ENCODE assay signal across 12 mouse cellular contexts in the genomic region with DNA sequence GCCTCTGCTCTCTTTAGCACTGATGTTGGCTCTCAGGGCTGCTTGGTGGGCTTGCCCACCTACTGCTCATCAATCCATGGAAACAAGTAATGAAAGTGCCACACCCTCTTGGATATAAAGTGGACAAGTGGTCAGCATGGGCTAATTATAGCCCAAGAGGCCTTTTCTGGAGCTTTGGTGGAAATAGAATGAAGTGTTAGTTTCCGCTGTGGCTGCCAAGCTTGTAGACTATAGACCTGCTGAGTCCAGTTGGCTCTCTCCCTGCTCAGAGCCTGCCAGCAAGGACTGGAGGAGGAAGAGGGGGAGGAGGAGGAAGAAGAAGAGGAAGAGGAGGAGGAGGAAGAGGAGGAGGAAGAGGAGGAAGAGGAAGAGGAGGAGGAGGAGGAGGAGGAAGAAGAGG. TPM values are rescaled to one million over a fixed set of nuclear protein-coding genes. Genes with fewer than 3 reads are reported as not detected.
DNase-seq lines count a peak whose midpoint lies in the region; ATAC-seq lines count a peak whose summit lies in the region.
"Had no signal": no experiment of that assay in that cellular context is flagged by ENCODE, and none has a peak within 500 bp of the region (broad histone marks: within the 10 kb centered on the region; RNA-seq: fewer than 3 reads in every experiment).

No protein-coding gene starts in this region.

- peak; percentile 15 for DNase-seq in kidney, postnatal 14 days
- DNase-seq in kidney, postnatal 4 days, result no peak
- DNase-seq in gastrocnemius, postnatal 14 days, result peak; percentile 35
- DNase-seq in lung, postnatal 36 days, result peak; percentile 50
- no peak for DNase-seq in spleen, postnatal 4 days (ENCODE audit: low spot score in 2 of 2)
- no peak for DNase-seq in layer of hippocampus, adult 11-12 months (ENCODE audit: low spot score)
- DNase-seq: cerebellum, adult 9-10 months; layer of hippocampus, adult 9-11 months; spleen, adult 18-20 months had no signal

- H3K9ac ChIP-seq in heart, embryonic 15.5 days, result no peak overlapping the region
- H3K9ac ChIP-seq: limb, embryonic 13.5 days had no signal

- H3K4me2 ChIP-seq in heart, embryonic 15.5 days, result no peak overlapping the region
- H3K4me2 ChIP-seq: limb, embryonic 13.5 days had no signal

- intact Hi-C loops in gastrocnemius, postnatal 14 days (cut with DNase I; ENCODE audit: low total_unique reads), result no loop called here

- peaks cover 11% of the 10 kb centered on the region for H3K4me1 ChIP-seq in heart, embryonic 15.5 days (replicated peaks)

- H3K27me3 ChIP-seq in heart, embryonic 15.5 days, result no peaks in the 10 kb centered on the region
- H3K27me3 ChIP-seq: limb, embryonic 13.5 days had no signal

- no peaks in the 10 kb centered on the region for H3K9me3 ChIP-seq in heart, embryonic 15.5 days (replicated peaks)
- H3K9me3 ChIP-seq: limb, embryonic 13.5 days had no signal

- peak; percentile 53 for ATAC-seq in heart, embryonic 15.5 days (replicated peaks; ENCODE audit: insufficient number of reproducible peaks, insufficient read depth, low FRiP score, low read depth)
- ATAC-seq in megakaryocyte, adult 5-6 weeks (ENCODE audit: poor library complexity, severe bottlenecking), result no peak

- peak overlapping the region; percentile 36 for H3K27ac ChIP-seq in heart, embryonic 15.5 days
- H3K27ac ChIP-seq: limb, embryonic 13.5 days had no signal

- H3K4me3 ChIP-seq in heart, embryonic 15.5 days, result no peak overlapping the region
- H3K4me3 ChIP-seq: limb, embryonic 13.5 days had no signal

- H3K36me3 ChIP-seq in heart, embryonic 15.5 days, result no peaks in the 10 kb centered on the region
- H3K36me3 ChIP-seq: limb, embryonic 13.5 days had no signal

- WGBS in heart, embryonic 15.5 days, result 54% methylated on average over 1 of the region's 1 CpGs

RNA-seq across cellular contexts. Expression of a gene that starts 11.3 kb away (rescaled TPM):
- total RNA-seq in gastrocnemius, postnatal 14 days (2021), result 1 to 10 TPM in 1 of 2 experiments, under 1 TPM in 1; 1.00 to 1.2 TPM
- polyA plus RNA-seq in heart, embryonic 15.5 days (2015; fragmentation: Nextera tagmentation; extraction: Ambion mirVana), result 4.1 TPM in 2 replicates
- total RNA-seq in megakaryocyte, adult 5-6 weeks (2015), result not detected in 2 replicates
- total RNA-seq in megakaryocyte, adult 5-6 weeks (2017), result not detected in 2 replicates

RNA-seq across cellular contexts. Expression of a gene that starts 26.8 kb away (rescaled TPM):
- total RNA-seq in gastrocnemius, postnatal 14 days (2021), result 10 to 100 TPM; 96.0 to 96.9 TPM
- polyA plus RNA-seq in heart, embryonic 15.5 days (2015; fragmentation: Nextera tagmentation; extraction: Ambion mirVana), result 198 and 215 TPM in 2 replicates
- 221 and 238 TPM in 2 replicates for total RNA-seq in megakaryocyte, adult 5-6 weeks (2015)
- 29.7 and 38.5 TPM in 2 replicates for total RNA-seq in megakaryocyte, adult 5-6 weeks (2017)

RNA-seq across cellular contexts. Expression of a gene that starts 26.8 kb away (rescaled TPM):
- total RNA-seq in gastrocnemius, postnatal 14 days (2021), result 1 to 10 TPM; 2.6 to 2.7 TPM
- 7.3 and 10.3 TPM in 2 replicates for polyA plus RNA-seq in heart, embryonic 15.5 days (2015; fragmentation: Nextera tagmentation; extraction: Ambion mirVana)
- 4.0 and 5.2 TPM in 2 replicates for total RNA-seq in megakaryocyte, adult 5-6 weeks (2015)
- total RNA-seq in megakaryocyte, adult 5-6 weeks (2017), result 0.11 and 4.3 TPM in 2 replicates

RNA-seq across cellular contexts. Expression of a gene that starts 28.7 kb away (rescaled TPM):
- total RNA-seq in gastrocnemius, postnatal 14 days (2021), result 10 to 100 TPM; 29.7 to 37.4 TPM
- polyA plus RNA-seq in heart, embryonic 15.5 days (2015; fragmentation: Nextera tagmentation; extraction: Ambion mirVana), result 107 and 113 TPM in 2 replicates
- 74.4 and 77.6 TPM in 2 replicates for total RNA-seq in megakaryocyte, adult 5-6 weeks (2015)
- 25.6 and 31.5 TPM in 2 replicates for total RNA-seq in megakaryocyte, adult 5-6 weeks (2017)

RNA-seq across cellular contexts. Expression of a gene that starts 36.8 kb away (rescaled TPM):
- total RNA-seq in gastrocnemius, postnatal 14 days (2021), result 10 to 100 TPM; 12.4 to 13.7 TPM
- polyA plus RNA-seq in heart, embryonic 15.5 days (2015; fragmentation: Nextera tagmentation; extraction: Ambion mirVana), result 18.1 and 19.8 TPM in 2 replicates
- total RNA-seq in megakaryocyte, adult 5-6 weeks (2015), result 0.04 and 0.27 TPM in 2 replicates
- not detected in 2 replicates for total RNA-seq in megakaryocyte, adult 5-6 weeks (2017)

Comparison
In these comparisons a context has a peak if more than half of its experiments do, and no peak if none do; other contexts are left out.
1. DNase-seq: peak in kidney, postnatal 14 days (single experiment), gastrocnemius, postnatal 14 days (single experiment) and lung, postnatal 36 days (single experiment); none in kidney, postnatal 4 days (0 of 2), spleen, postnatal 4 days (0 of 2) and layer of hippocampus, adult 11-12 months (single experiment).